Mouse (Mus musculus) limb, embryonic 12.5 days (tissue): ENCODE measurements around the gene Dpagt1. TPM values are rescaled to one million over a fixed set of nuclear protein-coding genes. Genes with fewer than 3 reads are reported as not detected.
A peak's percentile ranks its signal among the peaks of the same experiment; 100 is the strongest.
"Not testable (repeated sequence)": the region's sequence is repeated elsewhere in the genome, so short reads cannot be mapped to it uniquely, and the experiment has no call there.

Source experiments
- ATAC-seq: fragments of 200-750 bp; cut with Nextera tagmentation; 2 replicates; pipeline ENCODE4 v1.8.0; 2017; ENCODE audit warnings: low read depth, moderate TSS enrichment; ENCODE audit not compliant: insufficient number of reproducible peaks, insufficient read depth, low FRiP score, low TSS enrichment
- H3K27ac ChIP-seq: fragments of 300-500 bp; sonication (generic); 2 replicates; pipeline ENCODE4 v1.5.1; 2016; ENCODE audit warnings: mild to moderate bottlenecking, moderate library complexity
- H3K27me3 ChIP-seq: fragments of 300-500 bp; sonication (generic); 2 replicates; pipeline ENCODE4 v1.6.1; 2016; ENCODE audit warnings: mild to moderate bottlenecking, moderate library complexity
- H3K36me3 ChIP-seq: fragments of 300-500 bp; sonication (generic); 2 replicates; pipeline ENCODE4 v1.6.1; 2016; ENCODE audit warnings: mild to moderate bottlenecking, moderate library complexity
- H3K4me1 ChIP-seq: fragments of 300-500 bp; sonication (generic); replicated peaks from 2 replicates; pipeline ENCODE4 v1.6.1; 2016
- H3K4me2 ChIP-seq: fragments of 300-500 bp; sonication (generic); 2 replicates; pipeline ENCODE4 v1.6.1; 2016; ENCODE audit warnings: mild to moderate bottlenecking, moderate library complexity
- H3K4me3 ChIP-seq: fragments of 300-500 bp; sonication (generic); replicated peaks from 2 replicates; pipeline ENCODE4 v1.5.1; 2016; ENCODE audit warnings: mild to moderate bottlenecking
- H3K9ac ChIP-seq: fragments of 300-500 bp; sonication (generic); replicated peaks from 2 replicates; pipeline ENCODE4 v1.6.1; 2016; ENCODE audit warnings: mild to moderate bottlenecking, moderate library complexity
- H3K9me3 ChIP-seq: fragments of 300-500 bp; sonication (generic); 2 replicates; pipeline ENCODE4 v1.6.1; 2016; ENCODE audit warnings: mild to moderate bottlenecking, moderate library complexity
- WGBS: fragments of 180-500 bp; shearing (Covaris S2); methylation state at CpG from one replicate; pipeline ENCODE4 v1.1.7; 2016; 5-methylcytosine and 5-hydroxymethylcytosine counted together
- polyA plus RNA-seq: library from polyadenylated mRNA; unstranded; fragments of >200 nt; fragmentation: Nextera tagmentation; extraction: Ambion mirVana; gene quantifications from 2 replicates; pipeline ENCODE4 v1.2.1, GENCODE M21; 2016

Gene Dpagt1
- polyA plus RNA-seq, 1 experiment from 2014 or later, result 38.6 TPM

- H3K9me3 ChIP-seq, result no peaks in the 10 kb centered on the region
- peaks cover 75% of the 10 kb centered on the region for H3K36me3 ChIP-seq
- no peak overlapping the region for H3K9ac ChIP-seq
- no peak overlapping the region for H3K4me2 ChIP-seq
- no peak for ATAC-seq
- 83% methylated on average over 4 of the region's 4 CpGs for WGBS
- peaks cover 8% of the 10 kb centered on the region for H3K4me1 ChIP-seq
- no peaks in the 10 kb centered on the region for H3K27me3 ChIP-seq
- no peak overlapping the region for H3K4me3 ChIP-seq
- H3K27ac ChIP-seq, result no peak overlapping the region
Measured at GRCm38 (mm10) chr9:44357207-44357606, 31.4 kb downstream of the Dpagt1 start.

DNA sequence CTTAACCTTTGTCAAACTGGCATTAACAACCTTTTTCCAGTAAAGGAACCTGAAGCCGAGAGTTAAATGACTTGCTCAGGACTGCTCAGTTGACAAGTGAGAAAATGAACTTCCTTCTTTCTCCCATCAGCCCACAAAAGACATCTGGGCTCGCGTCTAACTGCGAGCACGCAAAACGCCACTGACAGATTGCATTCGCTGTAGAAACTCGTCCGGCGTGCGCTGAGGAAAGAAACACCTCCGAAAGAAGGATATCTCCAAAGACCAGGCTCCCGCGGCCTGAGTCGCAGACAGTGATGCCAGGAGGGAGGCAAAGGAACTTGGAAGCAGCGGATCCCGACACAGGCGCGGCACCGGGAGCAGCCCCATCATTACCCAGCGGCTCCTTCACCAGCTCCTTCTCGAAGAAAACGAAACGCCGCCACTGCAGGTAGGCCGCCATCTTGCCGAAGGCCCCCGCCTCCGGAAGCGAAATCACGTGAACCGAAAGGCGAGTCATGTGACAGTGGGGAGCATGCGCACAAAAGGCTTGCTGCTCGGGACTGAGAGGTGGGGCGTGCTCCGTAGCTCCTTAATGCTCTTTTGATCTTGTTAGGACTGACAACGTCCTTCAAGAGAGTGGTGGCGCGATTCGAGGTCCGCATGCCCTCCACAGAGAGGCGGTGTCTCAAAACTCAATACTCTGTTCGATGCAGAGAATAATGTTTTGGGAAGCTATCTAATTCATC is 35.5 kb downstream of the Dpagt1 start, which contains the start of gene Vps11:
Gene Vps11 (minus strand): TSS at position 481 of the 728 bp plus-strand sequence.
- peaks cover 34% of the 10 kb centered on the region for H3K36me3 ChIP-seq
- H3K4me2 ChIP-seq, result peak within 1 kb of the TSS; percentile 92
- WGBS, result under 1% methylated on average over 44 of the region's 44 CpGs
- peak within 1 kb of the TSS; percentile 82 for H3K9ac ChIP-seq
- H3K9me3 ChIP-seq, result no peaks in the 10 kb centered on the region
- no peaks in the 10 kb centered on the region for H3K27me3 ChIP-seq
- ATAC-seq, result peak; percentile 82; the same call in 1 of the 2 replicates
- 0 out of 2 replicates have a peak within 1 kb of the TSS, but pooled peaks have one; percentile 45 for H3K27ac ChIP-seq
- H3K4me3 ChIP-seq, result peak within 1 kb of the TSS; percentile 91
- peaks cover 8% of the 10 kb centered on the region for H3K4me1 ChIP-seq

- 0 out of 2 replicates have a peak overlapping the region, but pooled peaks have one; percentile 45 for H3K27ac ChIP-seq
- peak overlapping the region; percentile 92 for H3K4me2 ChIP-seq
- WGBS, result 43% methylated on average over 4 of the region's 4 CpGs
- H3K4me1 ChIP-seq, H3K9ac ChIP-seq, H3K27me3 ChIP-seq, H3K9me3 ChIP-seq, ATAC-seq: not testable (repeated sequence)
- H3K4me3 ChIP-seq, result peak overlapping the region; percentile 91
- peaks cover 28% of the 10 kb centered on the region for H3K36me3 ChIP-seq
Measured at GRCm38 (mm10) chr9:44361931-44362330, 36.1 kb downstream of the Dpagt1 start.

- no peak for ATAC-seq
- H3K4me2 ChIP-seq, result no peak overlapping the region
- H3K36me3 ChIP-seq, result peaks cover 5% of the 10 kb centered on the region
- H3K9me3 ChIP-seq, result no peaks in the 10 kb centered on the region
- peaks cover 8% of the 10 kb centered on the region for H3K4me1 ChIP-seq
- no peak overlapping the region for H3K4me3 ChIP-seq
- 58% methylated on average over 3 of the region's 3 CpGs for WGBS
- no peaks in the 10 kb centered on the region for H3K27me3 ChIP-seq
- H3K27ac ChIP-seq, result no peak overlapping the region
- H3K9ac ChIP-seq, result no peak overlapping the region
Measured at GRCm38 (mm10) chr9:44364480-44364879, 38.7 kb downstream of the Dpagt1 start.

GRCm38 (mm10) chr9:44373386-44373785 is 47.6 kb downstream of the Dpagt1 start:
- no peaks in the 10 kb centered on the region for H3K36me3 ChIP-seq
- H3K27ac ChIP-seq, result no peak overlapping the region
- no peak overlapping the region for H3K9ac ChIP-seq
- no peaks in the 10 kb centered on the region for H3K9me3 ChIP-seq
- peaks cover 2% of the 10 kb centered on the region for H3K4me1 ChIP-seq
- ATAC-seq, result no peak
- H3K27me3 ChIP-seq, result no peaks in the 10 kb centered on the region
- H3K4me2 ChIP-seq, result no peak overlapping the region
- no peak overlapping the region for H3K4me3 ChIP-seq

DNA sequence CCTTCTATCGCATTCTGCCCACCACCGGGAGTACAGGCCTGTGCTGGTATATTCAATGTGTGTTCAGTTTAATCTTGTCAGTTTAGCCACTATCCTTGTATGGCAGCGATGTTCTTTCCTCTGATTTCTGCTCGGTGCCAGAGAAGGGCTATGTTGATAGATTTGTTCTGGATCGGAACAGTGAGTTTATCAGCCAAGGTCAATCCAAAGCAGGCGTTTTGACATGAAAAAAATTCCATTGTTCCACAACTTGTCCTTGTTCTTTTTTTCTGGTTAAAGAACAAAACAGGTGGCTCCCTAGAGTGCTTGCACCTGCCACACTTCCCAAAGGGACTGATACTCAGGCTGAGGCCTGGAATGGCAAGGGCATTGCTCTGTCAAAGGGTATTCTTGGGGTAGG is 50.3 kb downstream of the Dpagt1 start:
- WGBS, result 90% methylated on average over 6 of the region's 6 CpGs
- Histone ChIP-seq H3K4me1 (peaks cover 16% of the 10 kb centered on the region), H3K9me3 (no peaks in the 10 kb centered on the region), H3K27ac (no peak overlapping the region), H3K4me3 (no peak overlapping the region), H3K36me3 (peaks cover 7% of the 10 kb centered on the region), H3K9ac (no peak overlapping the region), H3K27me3 (no peaks in the 10 kb centered on the region), H3K4me2 (no peak overlapping the region)
- ATAC-seq, result no peak

GRCm38 (mm10) chr9:44377335-44377734 is 51.5 kb downstream of the Dpagt1 start:
- not testable (repeated sequence) for H3K4me3 ChIP-seq, H3K4me2 ChIP-seq, H3K9me3 ChIP-seq, H3K27me3 ChIP-seq, H3K9ac ChIP-seq, H3K27ac ChIP-seq, ATAC-seq
- Histone ChIP-seq H3K36me3 (peaks cover 19% of the 10 kb centered on the region), H3K4me1 (peaks cover 16% of the 10 kb centered on the region)
- 84% methylated on average over 2 of the region's 2 CpGs for WGBS

DNA sequence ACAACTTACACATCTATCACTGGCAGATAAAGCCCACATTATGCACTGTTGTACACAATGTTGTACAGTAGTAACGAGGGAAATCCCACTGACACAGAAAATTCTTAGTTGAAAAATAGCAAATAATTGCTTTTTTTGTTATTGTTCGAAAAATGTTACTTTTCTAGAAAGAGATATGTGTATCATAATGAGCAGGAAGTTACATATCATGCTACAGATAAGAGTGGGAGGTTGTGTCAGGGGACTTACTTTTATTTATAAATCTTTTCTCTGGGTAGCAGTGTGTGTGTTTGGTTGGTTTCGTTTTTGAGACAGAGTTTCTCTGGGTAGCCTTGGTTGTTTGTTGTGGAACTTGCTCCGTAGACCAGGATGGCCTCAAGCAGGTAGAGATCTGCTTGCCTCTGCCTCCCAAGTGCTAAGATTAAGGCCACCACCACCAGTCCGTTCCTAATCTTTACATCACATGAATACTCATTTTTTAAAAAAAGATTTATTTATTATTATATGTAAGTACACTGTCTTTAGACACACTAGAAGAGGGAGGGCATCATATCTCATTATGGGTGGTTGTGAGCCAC is 52.4 kb downstream of the Dpagt1 start:
- Histone ChIP-seq H3K27me3 (no peaks in the 10 kb centered on the region), H3K27ac (no peak overlapping the region; the same call in 1 of the 2 replicates), H3K4me2 (peak overlapping the region; percentile 66), H3K4me3 (peak overlapping the region; percentile 87), H3K9ac (peak overlapping the region; percentile 90), H3K4me1 (peaks cover 16% of the 10 kb centered on the region), H3K36me3 (peaks cover 28% of the 10 kb centered on the region), H3K9me3 (no peaks in the 10 kb centered on the region)
- ATAC-seq, result no peak
- WGBS, result 88% methylated on average over 5 of the region's 5 CpGs

DNA sequence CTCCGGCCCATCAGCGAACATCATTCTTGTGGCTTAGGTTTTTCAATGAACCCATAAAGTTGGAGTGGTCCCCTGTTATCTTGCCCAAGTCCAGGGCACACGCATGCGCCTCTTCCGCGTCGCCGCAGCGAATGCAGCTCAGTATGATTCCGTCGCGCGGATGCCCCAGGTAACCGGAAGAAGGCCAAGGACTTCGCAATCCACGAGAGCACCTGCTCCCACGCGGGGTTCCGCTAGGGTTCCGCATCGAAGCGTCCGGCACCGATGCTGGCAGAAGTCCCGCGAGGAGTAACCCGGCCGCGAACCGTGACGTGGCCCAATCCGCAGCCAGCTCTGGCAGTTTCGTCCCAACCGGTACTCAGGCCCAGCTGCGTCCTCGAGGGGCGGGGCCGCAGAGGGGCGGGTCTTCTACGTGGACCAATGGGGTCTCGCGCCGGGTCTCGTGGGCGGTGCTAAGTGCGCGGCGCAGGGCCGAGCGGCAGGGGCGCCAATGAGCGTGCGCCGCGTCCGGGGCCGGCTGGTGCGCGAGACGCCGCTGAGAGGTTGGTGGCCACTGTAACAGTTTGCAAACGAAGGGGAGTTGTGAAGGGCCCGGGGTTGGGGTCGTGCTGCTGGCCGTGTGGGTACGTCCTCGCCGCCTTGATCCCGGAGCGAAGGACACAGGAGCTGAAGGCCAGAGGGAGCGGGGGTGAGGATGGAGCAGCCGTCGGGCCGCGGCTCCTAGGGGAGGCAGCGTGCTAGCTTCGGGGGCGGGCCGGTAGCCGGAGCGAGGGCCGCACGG is 53.4 kb downstream of the Dpagt1 start, which contains the start of gene Hyou1:
Gene Hyou1 (plus strand): TSS at position 437 of the 781 bp plus-strand sequence.
- Histone ChIP-seq H3K9ac (peak within 1 kb of the TSS; percentile 90), H3K9me3 (no peaks in the 10 kb centered on the region), H3K4me1 (peaks cover 16% of the 10 kb centered on the region), H3K36me3 (peaks cover 38% of the 10 kb centered on the region), H3K27ac (peak within 1 kb of the TSS; percentile 82), H3K27me3 (no peaks in the 10 kb centered on the region), H3K4me2 (peak within 1 kb of the TSS; percentile 92), H3K4me3 (peak within 1 kb of the TSS; percentile 87)
- under 1% methylated on average over 83 of the region's 83 CpGs for WGBS
- ATAC-seq, result peak; percentile 96

DNA sequence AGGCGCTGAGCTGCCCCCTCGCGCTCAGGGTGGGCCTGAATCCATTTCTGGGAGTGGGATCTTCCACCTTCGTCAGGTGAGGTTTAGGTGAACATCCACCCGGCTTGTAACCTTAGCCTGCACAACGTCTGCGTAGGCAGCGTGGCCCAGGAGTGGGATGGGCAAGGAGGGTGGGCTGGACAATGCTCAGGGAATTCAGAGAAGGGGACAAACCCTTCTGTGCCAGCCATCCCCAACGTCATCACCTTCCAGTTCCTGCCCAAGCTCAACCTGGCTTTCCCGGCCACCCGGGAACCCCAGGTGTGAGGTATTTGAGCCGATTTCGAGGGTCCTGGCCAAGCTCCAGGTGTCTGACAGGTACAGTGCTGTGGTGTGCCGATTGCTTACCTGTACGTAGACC is 54.0 kb downstream of the Dpagt1 start:
- Histone ChIP-seq H3K27ac (peak overlapping the region; percentile 80), H3K9ac (peak overlapping the region; percentile 90), H3K4me2 (peak overlapping the region; percentile 92), H3K9me3 (no peaks in the 10 kb centered on the region), H3K36me3 (peaks cover 44% of the 10 kb centered on the region), H3K4me3 (peak overlapping the region; percentile 87), H3K27me3 (no peaks in the 10 kb centered on the region), H3K4me1 (peaks cover 16% of the 10 kb centered on the region)
- WGBS, result 9% methylated on average over 15 of the region's 15 CpGs
- ATAC-seq, result 0 out of 2 replicates have a peak, but pooled peaks have one; percentile 5
